Mouse (Mus musculus) olfactory bulb, adult 2 months (tissue): ENCODE results near the gene Glycam1.

Source experiments
- CTCF ChIP-seq: fragments of 200-500 bp; IDR thresholded peaks from 2 replicates; pipeline ENCODE4 v1.5.1; 2012; ENCODE audit warnings: low read depth, mild to moderate bottlenecking, low read length, moderate library complexity; ENCODE audit not compliant: insufficient read depth
- POLR2A ChIP-seq: fragments of 200-500 bp; IDR thresholded peaks from 2 replicates; pipeline ENCODE4 v1.6.1; 2012; ENCODE audit warnings: mild to moderate bottlenecking, low read depth, low read length, moderate library complexity; ENCODE audit not compliant: insufficient read depth

GRCm38 (mm10) chr15:103534054-103534620, 30.7 kb downstream of the Glycam1 start:
- no peak for TF ChIP-seq CTCF
- TF ChIP-seq POLR2A, result no peak
